ENCODE assay signal across 8 mouse cellular contexts in genomic region chr1:36009010-36009619, GRCm38 (mm10). TPM values are rescaled to one million over a fixed set of nuclear protein-coding genes. Genes with fewer than 3 reads are reported as not detected.
DNase-seq lines count a peak whose midpoint lies in the region; ATAC-seq and TF ChIP-seq lines count a peak whose summit lies in the region.

No protein-coding gene starts in this region.

- no peak overlapping the region for H3K4me3 ChIP-seq in kidney, embryonic 16.5 days (ENCODE audit: low read length)
- no peak overlapping the region for H3K4me3 ChIP-seq in kidney, embryonic 15.5 days (replicated peaks)
- no peak overlapping the region for H3K4me3 ChIP-seq in limb, embryonic 14.5 days (replicated peaks; ENCODE audit: low read length)
- no peak overlapping the region for H3K4me3 ChIP-seq in heart, embryonic 12.5 days
- no peak overlapping the region for H3K4me3 ChIP-seq in hindbrain, embryonic 11.5 days (ENCODE audit: low read depth, low read length)

- no peaks in the 10 kb centered on the region for H3K27me3 ChIP-seq in kidney, embryonic 16.5 days (ENCODE audit: insufficient read depth, low read length)
- no peaks in the 10 kb centered on the region for H3K27me3 ChIP-seq in kidney, embryonic 15.5 days
- no peaks in the 10 kb centered on the region for H3K27me3 ChIP-seq in limb, embryonic 14.5 days (ENCODE audit: control insufficient read depth, insufficient read depth, low read length)
- H3K27me3 ChIP-seq in heart, embryonic 12.5 days (replicated peaks) = no peaks in the 10 kb centered on the region
- H3K27me3 ChIP-seq in hindbrain, embryonic 11.5 days (ENCODE audit: control insufficient read depth, insufficient read depth, low read length) = no peaks in the 10 kb centered on the region

- H3K9me3 ChIP-seq in kidney, embryonic 16.5 days (ENCODE audit: low read length) = no peaks in the 10 kb centered on the region
- no peaks in the 10 kb centered on the region for H3K9me3 ChIP-seq in kidney, embryonic 15.5 days (replicated peaks)
- H3K9me3 ChIP-seq in limb, embryonic 14.5 days (ENCODE audit: control insufficient read depth, low read length) = no peaks in the 10 kb centered on the region
- peaks cover 3% of the 10 kb centered on the region; the same call in 1 of the 2 replicates for H3K9me3 ChIP-seq in heart, embryonic 12.5 days (replicated peaks)
- H3K9me3 ChIP-seq in hindbrain, embryonic 11.5 days (ENCODE audit: control insufficient read depth, low read length) = no peaks in the 10 kb centered on the region

- no peak overlapping the region for H3K9ac ChIP-seq in kidney, embryonic 16.5 days (replicated peaks; ENCODE audit: low read length)
- no peak overlapping the region for H3K9ac ChIP-seq in kidney, embryonic 15.5 days
- no peak overlapping the region for H3K9ac ChIP-seq in limb, embryonic 14.5 days (ENCODE audit: low read depth, low read length, severe bottlenecking)
- no peak overlapping the region for H3K9ac ChIP-seq in heart, embryonic 12.5 days
- no peak overlapping the region for H3K9ac ChIP-seq in hindbrain, embryonic 11.5 days (ENCODE audit: low read depth, low read length)

- no peak overlapping the region for H3K27ac ChIP-seq in kidney, embryonic 16.5 days (ENCODE audit: low read length)
- H3K27ac ChIP-seq in kidney, embryonic 15.5 days = 0 out of 2 replicates have a peak overlapping the region, but pooled peaks have one; percentile 9
- no peak overlapping the region for H3K27ac ChIP-seq in limb, embryonic 14.5 days (replicated peaks; ENCODE audit: low read depth, low read length)
- no peak overlapping the region for H3K27ac ChIP-seq in heart, embryonic 12.5 days (ENCODE audit: poor library complexity, severe bottlenecking)
- no peak overlapping the region for H3K27ac ChIP-seq in hindbrain, embryonic 11.5 days (ENCODE audit: low read depth, low read length)

- TF ChIP-seq POLR2A in limb, embryonic 14.5 days (IDR thresholded peaks at IDR 0.05; ENCODE audit: borderline replicate concordance, extremely low read depth, insufficient read depth, insufficient read length) = no peak

- DNase-seq in kidney, adult 18-20 months = peak; percentile 37
- peak; percentile 20 to 28 for DNase-seq in cerebellum, adult 18-20 months
- peak; percentile 79 for DNase-seq in limb, embryonic 14.5 days (ENCODE audit: low spot score)
- no peak for DNase-seq in heart, postnatal 36 days
- no peak for DNase-seq in hindbrain, embryonic 11.5 days (ENCODE audit: low spot score)

- no peak overlapping the region for H3K4me2 ChIP-seq in kidney, embryonic 16.5 days (replicated peaks; ENCODE audit: low read depth, low read length)
- no peak overlapping the region for H3K4me2 ChIP-seq in kidney, embryonic 15.5 days
- no peak overlapping the region for H3K4me2 ChIP-seq in limb, embryonic 14.5 days (replicated peaks; ENCODE audit: low read depth, low read length, severe bottlenecking)
- H3K4me2 ChIP-seq in heart, embryonic 12.5 days = no peak overlapping the region
- no peak overlapping the region for H3K4me2 ChIP-seq in hindbrain, embryonic 11.5 days (replicated peaks; ENCODE audit: low read depth, low read length)

- ATAC-seq in kidney, embryonic 16.5 days (ENCODE audit: low FRiP score, low TSS enrichment) = no peak
- ATAC-seq in kidney, embryonic 15.5 days (replicated peaks; ENCODE audit: low FRiP score) = no peak
- ATAC-seq in limb, embryonic 14.5 days (ENCODE audit: low FRiP score, low read depth) = no peak
- ATAC-seq in heart, embryonic 12.5 days (ENCODE audit: insufficient number of reproducible peaks, low FRiP score) = no peak
- ATAC-seq in hindbrain, embryonic 11.5 days (ENCODE audit: low FRiP score) = no peak

- peaks cover 14% of the 10 kb centered on the region for H3K4me1 ChIP-seq in kidney, embryonic 16.5 days (ENCODE audit: insufficient read depth, low read length)
- H3K4me1 ChIP-seq in kidney, embryonic 15.5 days = peaks cover 21% of the 10 kb centered on the region
- peaks cover 8% of the 10 kb centered on the region for H3K4me1 ChIP-seq in limb, embryonic 14.5 days (ENCODE audit: control insufficient read depth, insufficient read depth, low read length)
- peaks cover 32% of the 10 kb centered on the region for H3K4me1 ChIP-seq in heart, embryonic 12.5 days (replicated peaks)
- no peaks in the 10 kb centered on the region for H3K4me1 ChIP-seq in hindbrain, embryonic 11.5 days (replicated peaks; ENCODE audit: control insufficient read depth, insufficient read depth, low read length)

- 71% methylated on average over 6 of the region's 6 CpGs for WGBS in kidney, embryonic 16.5 days
- WGBS in kidney, embryonic 15.5 days = 68% methylated on average over 6 of the region's 6 CpGs
- WGBS in limb, embryonic 14.5 days = 38% methylated on average over 6 of the region's 6 CpGs
- 61% methylated on average over 6 of the region's 6 CpGs for WGBS in heart, embryonic 12.5 days
- WGBS in hindbrain, embryonic 11.5 days = 87% methylated on average over 6 of the region's 6 CpGs

- H3K36me3 ChIP-seq in kidney, embryonic 16.5 days (ENCODE audit: insufficient read depth, low read length) = no peaks in the 10 kb centered on the region
- no peaks in the 10 kb centered on the region for H3K36me3 ChIP-seq in kidney, embryonic 15.5 days
- no peaks in the 10 kb centered on the region for H3K36me3 ChIP-seq in limb, embryonic 14.5 days (ENCODE audit: control insufficient read depth, insufficient read depth, low read length)
- no peaks in the 10 kb centered on the region for H3K36me3 ChIP-seq in heart, embryonic 12.5 days
- H3K36me3 ChIP-seq in hindbrain, embryonic 11.5 days (ENCODE audit: control insufficient read depth, insufficient read depth, low read length) = no peaks in the 10 kb centered on the region

- intact Hi-C loops in heart, postnatal 36 days (cut with DNase I) = no loop called here

RNA-seq across cellular contexts. Expression of gene Hs6st1, which starts 59.1 kb away (rescaled TPM):
- polyA plus RNA-seq in kidney, embryonic 16.5 days (2015; fragmentation: Nextera tagmentation; extraction: Ambion mirVana) = 8.0 and 8.5 TPM in 2 replicates
- 7.2 and 7.5 TPM in 2 replicates for polyA plus RNA-seq in kidney, embryonic 15.5 days (2015; fragmentation: Nextera tagmentation; extraction: Ambion mirVana)
- polyA plus RNA-seq in limb, embryonic 14.5 days (2012; rRNA removed) = 50.5 and 63.4 TPM in 2 replicates
- 14.9 and 19.3 TPM in 2 replicates for polyA plus RNA-seq in limb, embryonic 14.5 days (2014; fragmentation: Nextera tagmentation; extraction: Ambion mirVana)
- polyA plus RNA-seq in heart, embryonic 12.5 days (2016; fragmentation: Nextera tagmentation; extraction: Ambion mirVana) = 13.0 and 15.3 TPM in 2 replicates
- total RNA-seq in heart, postnatal 36 days (2021) = 10 to 100 TPM; 21.3 to 23.1 TPM
- 10.7 and 14.9 TPM in 2 replicates for polyA plus RNA-seq in hindbrain, embryonic 11.5 days (2014; fragmentation: Nextera tagmentation; extraction: Ambion mirVana)

Comparison
In these comparisons a context has a peak if more than half of its experiments do, and no peak if none do; other contexts are left out.
1. DNase-seq: peak in kidney, adult 18-20 months (single experiment), cerebellum, adult 18-20 months (2 of 2) and limb, embryonic 14.5 days (single experiment); none in heart, postnatal 36 days (0 of 2) and hindbrain, embryonic 11.5 days (single experiment).